Mouse (Mus musculus) C2C12 (cell line): ENCODE data around the gene Gss. TPM values are rescaled to one million over a fixed set of nuclear protein-coding genes. Genes with fewer than 3 reads are reported as not detected.
"Not testable (repeated sequence)": the region's sequence is repeated elsewhere in the genome, so short reads cannot be mapped to it uniquely, and the experiment has no call there.

Experiments used
- H3K27me3 ChIP-seq: one replicate; pipeline ENCODE4 v1.6.1; 2011; ENCODE audit not compliant: control insufficient read depth, insufficient read depth, insufficient read length
- H3K36me3 ChIP-seq: one replicate; pipeline ENCODE4 v1.6.1; 2011; ENCODE audit not compliant: control insufficient read depth, insufficient read depth
- H3K4me3 ChIP-seq: one replicate; pipeline ENCODE4 v1.5.1; 2011; ENCODE audit warnings: mild to moderate bottlenecking, control low read depth; ENCODE audit not compliant: poor library complexity, insufficient read depth, severe bottlenecking
- H3K79me2 ChIP-seq: one replicate; pipeline ENCODE4 v1.6.1; 2011; ENCODE audit not compliant: control insufficient read depth, insufficient read depth
- H3K79me3 ChIP-seq: one replicate; pipeline ENCODE4 v1.6.1; 2011; ENCODE audit warnings: low read depth, control low read depth
- H3ac ChIP-seq: one replicate; pipeline ENCODE3; 2011; ENCODE audit warnings: low read depth; ENCODE audit not compliant: control insufficient read depth, insufficient read length
- CEBPB ChIP-seq: IDR thresholded peaks from one replicate; pipeline ENCODE4 v1.6.1; 2011; ENCODE audit warnings: low read depth, mild to moderate bottlenecking, control low read depth, moderate library complexity
- CTCF ChIP-seq: IDR thresholded peaks from one replicate; pipeline ENCODE4 v1.5.1; 2011; ENCODE audit not compliant: control insufficient read depth, insufficient read depth, insufficient read length
- FOSL1 ChIP-seq: IDR thresholded peaks from one replicate; pipeline ENCODE4 v1.8.0; 2011; ENCODE audit warnings: mild to moderate bottlenecking, low read length; ENCODE audit not compliant: poor library complexity, insufficient read depth, severe bottlenecking
- MAX ChIP-seq: IDR thresholded peaks from one replicate; pipeline ENCODE4 v1.6.1; 2011; ENCODE audit warnings: mild to moderate bottlenecking, control low read depth
- MYOD1 ChIP-seq: IDR thresholded peaks from one replicate; pipeline ENCODE4 v1.6.1; 2011; ENCODE audit warnings: low read depth; ENCODE audit not compliant: control insufficient read depth, insufficient read length
- MYOG ChIP-seq: IDR thresholded peaks from one replicate; pipeline ENCODE4 v1.6.1; 2011; ENCODE audit not compliant: control insufficient read depth, insufficient read length; ENCODE audit errors: extremely low read depth
- USF1 ChIP-seq: IDR thresholded peaks from one replicate; pipeline ENCODE4 v1.6.1; 2011; ENCODE audit warnings: low read depth, mild to moderate bottlenecking, control low read depth, moderate library complexity
- polyA plus RNA-seq: library from polyadenylated mRNA; unstranded; fragments of >200 nt; fragmentation: generic; extraction: Trizol; gene quantifications from one replicate; pipeline ENCODE4 v1.2.1, GENCODE M21; 2012; ENCODE audit warnings: missing spikeins

Gss gene
- polyA plus RNA-seq, 1 experiment, result 39.4 TPM

GRCm38 (mm10) chr2:155613326-155613755 is 20.7 kb upstream of the Gss start:
- Histone ChIP-seq H3K4me3 (no peak overlapping the region), H3K27me3 (peaks cover 41% of the 10 kb centered on the region), H3K79me2 (no peaks in the 10 kb centered on the region), H3ac (no peak overlapping the region), H3K36me3 (no peaks in the 10 kb centered on the region), H3K79me3 (no peaks in the 10 kb centered on the region)
- TF ChIP-seq FOSL1, result no peak
- no peak for TF ChIP-seq CTCF
- no peak for TF ChIP-seq CEBPB
- TF ChIP-seq MAX, result no peak
- no peak for TF ChIP-seq MYOD1
- TF ChIP-seq USF1, result no peak
- TF ChIP-seq MYOG, result no peak

DNA sequence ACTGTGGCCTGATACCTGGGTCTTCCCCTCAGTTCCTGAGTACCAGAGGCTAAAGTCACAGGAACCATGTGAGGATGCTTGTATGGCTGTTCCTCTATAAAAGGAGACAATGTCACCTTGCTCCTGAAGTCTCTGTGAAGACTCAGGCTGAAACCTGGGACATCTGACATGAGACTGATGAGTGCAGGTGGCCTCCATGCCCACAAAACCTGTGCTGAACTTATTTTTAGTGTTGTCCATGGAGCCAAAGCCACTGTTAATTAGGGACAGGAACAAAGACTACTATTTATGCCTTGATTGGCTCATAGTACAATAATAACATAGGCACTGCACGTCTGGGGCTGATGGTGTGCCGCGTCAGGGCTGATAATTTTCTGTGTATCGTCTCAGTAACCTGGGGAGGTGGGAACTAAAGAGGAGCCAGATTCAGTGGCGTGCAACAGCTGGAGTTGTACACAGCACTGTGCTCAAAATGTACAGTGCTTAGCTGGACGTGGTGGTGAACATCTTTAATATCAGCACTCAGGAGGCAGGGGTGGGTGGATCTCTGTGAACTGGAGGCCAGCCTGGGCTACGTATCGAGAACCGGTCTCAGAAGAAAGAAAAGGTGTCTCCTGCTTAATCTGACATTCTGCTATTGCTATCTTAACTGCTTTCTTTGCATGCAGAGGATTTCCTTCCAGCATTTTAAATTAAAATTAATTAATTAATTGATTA is 19.4 kb upstream of the Gss start:
- H3K79me3 ChIP-seq, result no peaks in the 10 kb centered on the region
- H3K36me3 ChIP-seq, result no peaks in the 10 kb centered on the region
- no peak overlapping the region for H3ac ChIP-seq
- H3K79me2 ChIP-seq, result no peaks in the 10 kb centered on the region
- TF ChIP-seq USF1, result no peak
- no peak for TF ChIP-seq CTCF
- TF ChIP-seq MYOG, result no peak
- no peak overlapping the region for H3K4me3 ChIP-seq
- peaks cover 41% of the 10 kb centered on the region for H3K27me3 ChIP-seq

DNA sequence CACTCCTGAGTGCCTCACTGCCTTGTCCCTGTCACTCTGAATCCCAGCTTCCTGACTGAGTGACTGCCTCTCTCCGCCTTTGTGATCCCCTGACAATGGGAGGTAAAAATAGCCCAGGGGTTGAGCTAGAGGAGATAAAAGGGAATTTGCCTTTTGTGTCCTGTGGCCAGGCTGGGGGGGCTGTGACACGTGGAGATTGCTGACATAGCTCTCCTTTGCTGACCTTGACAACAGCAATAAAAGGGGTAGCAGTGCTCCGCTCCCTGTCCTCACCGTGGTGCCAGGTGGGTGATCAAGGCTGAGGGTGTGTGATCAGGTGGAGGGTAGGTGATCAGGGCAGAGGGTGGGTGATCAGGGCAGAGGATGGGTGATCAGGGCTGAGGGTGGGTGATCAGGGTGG is 18.4 kb upstream of the Gss start, which contains the start of gene Myh7b:
Gene Myh7b, plus strand, starts transcription at position 235 of the 400 bp plus-strand sequence.
- Histone ChIP-seq H3K36me3 (no peaks in the 10 kb centered on the region), H3K4me3 (no peak within 1 kb of the TSS), H3ac (no peak within 1 kb of the TSS), H3K79me2 (no peaks in the 10 kb centered on the region), H3K79me3 (no peaks in the 10 kb centered on the region), H3K27me3 (peaks cover 41% of the 10 kb centered on the region)
- no peak for TF ChIP-seq CTCF
- no peak for TF ChIP-seq CEBPB
- no peak for TF ChIP-seq MYOG
- no peak for TF ChIP-seq USF1
- TF ChIP-seq MYOD1, result no peak
- TF ChIP-seq MAX, result no peak
- no peak for TF ChIP-seq FOSL1

DNA sequence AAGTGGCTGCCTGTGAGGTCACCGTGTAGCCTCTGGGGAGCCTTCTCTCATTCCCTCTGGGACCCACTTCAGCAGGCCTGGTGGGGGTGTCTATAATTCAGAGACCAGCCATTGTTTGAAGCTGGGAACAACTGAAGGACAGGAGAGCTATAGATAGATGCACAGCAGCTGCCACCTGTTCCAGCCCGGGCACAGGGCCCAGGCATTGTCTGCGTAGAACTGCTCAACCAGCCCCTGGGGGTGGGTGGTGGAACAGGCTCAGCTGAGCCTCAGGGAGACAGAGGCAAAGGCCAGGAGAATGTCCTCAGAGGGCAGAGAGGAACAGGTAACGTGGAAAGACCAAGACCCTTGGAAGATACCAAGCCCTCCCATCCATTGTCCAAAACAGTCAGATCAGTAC is 13.8 kb upstream of the Gss start:
- Histone ChIP-seq H3K79me3 (no peaks in the 10 kb centered on the region), H3K79me2 (no peaks in the 10 kb centered on the region), H3K27me3 (peaks cover 17% of the 10 kb centered on the region), H3K4me3 (no peak overlapping the region), H3ac (no peak overlapping the region), H3K36me3 (no peaks in the 10 kb centered on the region)
- TF ChIP-seq MYOG, result no peak
- TF ChIP-seq MYOD1, result peak; percentile 43
- TF ChIP-seq CEBPB, result no peak
- TF ChIP-seq MAX, result no peak

DNA sequence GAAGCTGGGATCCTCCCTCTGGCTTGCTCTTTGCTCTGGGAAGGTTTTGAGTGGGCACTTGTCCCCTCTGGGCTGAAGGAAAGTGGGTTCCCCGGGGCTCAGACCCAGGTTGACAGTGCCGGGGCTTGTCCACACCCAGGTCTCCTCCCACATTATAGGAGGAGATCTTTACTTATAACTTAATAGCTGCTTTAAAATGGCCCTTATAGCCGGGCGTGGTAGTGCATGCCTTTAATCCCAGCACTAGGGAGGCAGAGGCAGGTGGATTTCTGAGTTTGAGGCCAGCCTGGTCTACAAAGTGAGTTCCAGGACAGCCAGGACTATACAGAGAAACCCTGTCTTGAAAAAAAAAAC is 12.6 kb upstream of the Gss start:
- not testable (repeated sequence) for H3K27me3 ChIP-seq, H3K79me3 ChIP-seq, H3K36me3 ChIP-seq, H3ac ChIP-seq, H3K4me3 ChIP-seq, H3K79me2 ChIP-seq

- Histone ChIP-seq H3K4me3 (no peak overlapping the region), H3K27me3 (peaks cover 7% of the 10 kb centered on the region), H3ac (no peak overlapping the region), H3K36me3 (no peaks in the 10 kb centered on the region), H3K79me3 (no peaks in the 10 kb centered on the region), H3K79me2 (no peaks in the 10 kb centered on the region)
- TF ChIP-seq USF1 (no peak), CTCF (no peak), MYOD1 (no peak), MYOG (no peak), MAX (no peak), CEBPB (no peak), FOSL1 (no peak)
Measured at GRCm38 (mm10) chr2:155604560-155605235, 12.1 kb upstream of the Gss start.
